Comparison of ENCODE assay signal across 19 mouse cellular contexts in the genomic region with DNA sequence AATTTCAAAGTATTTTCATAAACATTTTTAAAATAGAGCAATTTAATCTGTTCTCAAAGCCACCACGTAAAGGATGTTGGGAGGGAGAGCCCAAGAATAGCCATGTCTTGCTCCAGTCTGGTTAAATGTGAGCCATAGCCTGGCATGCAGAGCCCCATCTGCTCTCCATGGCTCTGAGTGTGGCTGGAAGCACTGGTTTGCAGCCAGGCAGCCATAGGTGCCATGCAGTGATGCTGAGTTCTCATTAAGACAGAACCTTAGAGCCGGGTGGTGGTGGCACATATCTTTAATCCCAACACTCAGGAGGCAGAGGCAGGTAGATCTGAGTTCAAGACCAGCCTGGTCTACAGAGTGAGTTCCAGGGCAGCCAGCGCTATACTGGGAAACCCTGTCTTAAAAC.
DNase-seq lines count a peak whose midpoint lies in the region; ATAC-seq lines count a peak whose summit lies in the region.
"Had no signal": no experiment of that assay in that cellular context is flagged by ENCODE, and none has a peak within 500 bp of the region (broad histone marks: within the 10 kb centered on the region; RNA-seq: fewer than 3 reads in every experiment).

No protein-coding gene starts in this region.

- DNase-seq in cerebellum, postnatal 10 days = peak; percentile 25 to 61
- DNase-seq in cerebellum, postnatal 14 days = peak; percentile 22 to 53
- no peak for DNase-seq in cerebellum, adult 18-20 months
- peak; percentile 14 to 31 for DNase-seq in cerebellum, postnatal 25 days
- no peak for DNase-seq in cerebellum, adult 11-12 months
- DNase-seq: adrenal gland, adult 2 months; adrenal gland, adult 8-10 months; adrenal gland, postnatal 10 days; adrenal gland, postnatal 14 days; adrenal gland, postnatal 25 days; adrenal gland, postnatal 36 days; B cell, adult 2 months; cerebellum, adult 11 months; cerebellum, adult 8-10 months; cerebellum, adult 9-10 months had no signal

- ATAC-seq in cerebellum, adult (ENCODE audit: insufficient number of reproducible peaks, low FRiP score, low TSS enrichment) = no peak
- ATAC-seq: activated CD4-positive, CD25-positive, alpha-beta regulatory T cell, adult 4 months; CD4-positive, CD25-positive, alpha-beta regulatory T cell, adult 4 months; Patski had no signal

Comparison
In these comparisons a context has a peak if more than half of its experiments do, and no peak if none do; other contexts are left out.
1. DNase-seq: peak in cerebellum, postnatal 10 days (2 of 2), cerebellum, postnatal 14 days (2 of 2) and cerebellum, postnatal 25 days (2 of 2); none in cerebellum, adult 18-20 months (0 of 2) and cerebellum, adult 11-12 months (single experiment).